In the genomic region with DNA sequence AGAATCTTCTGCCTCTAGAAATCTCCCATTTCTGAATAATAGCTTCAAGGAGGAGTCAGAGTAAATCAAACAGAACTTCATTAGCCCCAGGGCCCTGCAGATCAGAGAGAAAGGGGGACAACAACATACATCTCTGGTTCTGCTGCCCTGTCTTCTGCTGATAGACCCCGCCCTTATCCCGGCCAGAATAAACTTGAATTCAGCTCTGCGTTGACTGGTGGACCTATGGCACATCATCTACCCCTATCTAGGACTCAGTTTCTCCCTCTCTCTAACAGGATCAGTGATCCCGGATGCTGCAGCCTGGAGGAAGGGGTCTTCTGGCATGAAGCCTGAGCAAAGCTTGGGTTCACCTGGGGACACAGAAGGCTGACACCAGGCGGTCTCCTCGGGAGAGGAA, we compare ENCODE assay signal across 8 mouse cellular contexts. TPM values are rescaled to one million over a fixed set of nuclear protein-coding genes. Genes with fewer than 3 reads are reported as not detected.
DNase-seq lines count a peak whose midpoint lies in the region; ATAC-seq and TF ChIP-seq lines count a peak whose summit lies in the region.

No protein-coding gene starts in this region.

- peak overlapping the region; percentile 68 for H3K4me3 ChIP-seq in heart, embryonic 16.5 days (ENCODE audit: low read length)
- H3K4me3 ChIP-seq in liver, embryonic 14.5 days (ENCODE audit: insufficient read depth in 1 of 2, low read depth in 2 of 2, low read length in 2 of 2) = peak overlapping the region in 1 of 2 experiments; percentile 66; a peak in 2 of 4 replicates

- TF ChIP-seq EP300 in liver, embryonic 14.5 days (IDR thresholded peaks at IDR 0.05; ENCODE audit: low read depth) = no peak

- peak overlapping the region; percentile 100 for H3K4me2 ChIP-seq in heart, embryonic 16.5 days (ENCODE audit: low read depth, low read length)
- peak overlapping the region; percentile 98 for H3K4me2 ChIP-seq in liver, embryonic 14.5 days (ENCODE audit: low read depth)

- DNase-seq in heart, adult 11 months = peak; percentile 88
- DNase-seq in heart, adult 9 months (ENCODE audit: low spot score in 2 of 2) = no peak
- DNase-seq in liver, embryonic 14.5 days (ENCODE audit: low read depth in 3 of 3, low spot score in 3 of 3) = peak in 1 of 3 experiments; percentile 20
- no peak for DNase-seq in cerebellum, adult 18-20 months
- no peak for DNase-seq in right cerebral cortex, postnatal 36 days (ENCODE audit: low spot score in 2 of 2)
- DNase-seq in layer of hippocampus, postnatal 10 days (ENCODE audit: low spot score in 2 of 2) = no peak

- peaks cover 21% of the 10 kb centered on the region for H3K4me1 ChIP-seq in heart, embryonic 16.5 days (ENCODE audit: control insufficient read depth, insufficient read depth, low read length)
- peaks cover 8% of the 10 kb centered on the region in 2 experiments for H3K4me1 ChIP-seq in liver, embryonic 14.5 days (replicated peaks; ENCODE audit: control insufficient read depth in 2 of 2, insufficient read depth in 2 of 2, low read length in 1 of 2)

- H3K9me3 ChIP-seq in heart, embryonic 16.5 days (replicated peaks; ENCODE audit: control insufficient read depth, low read length) = no peaks in the 10 kb centered on the region
- H3K9me3 ChIP-seq in liver, embryonic 14.5 days (ENCODE audit: control insufficient read depth, low read length) = no peaks in the 10 kb centered on the region

- no peak for TF ChIP-seq CTCF in liver, embryonic 14.5 days (IDR thresholded peaks at IDR 0.05; ENCODE audit: low read depth)

- peaks cover 20% of the 10 kb centered on the region for H3K27me3 ChIP-seq in heart, embryonic 16.5 days (ENCODE audit: control insufficient read depth, insufficient read depth, low read length)
- H3K27me3 ChIP-seq in liver, embryonic 14.5 days (ENCODE audit: control insufficient read depth, insufficient read depth, low read length) = peaks cover 19% of the 10 kb centered on the region

- peak; percentile 19 for ATAC-seq in CD4-positive, CD25-positive, alpha-beta regulatory T cell, adult 4 months
- no peak for ATAC-seq in heart, embryonic 16.5 days (replicated peaks; ENCODE audit: extremely low read depth, insufficient read depth, low FRiP score)
- peak; percentile 70; the same call in 1 of the 2 replicates for ATAC-seq in liver, embryonic 14.5 days (ENCODE audit: insufficient read depth)

- H3K9ac ChIP-seq in heart, embryonic 16.5 days (ENCODE audit: low read length) = peak overlapping the region; percentile 79
- no peak overlapping the region; the same call in 1 of the 2 replicates for H3K9ac ChIP-seq in liver, embryonic 14.5 days (replicated peaks)

- no peak overlapping the region for H3K27ac ChIP-seq in heart, embryonic 16.5 days (ENCODE audit: low read length)
- H3K27ac ChIP-seq in liver, embryonic 14.5 days = no peak overlapping the region

- no peaks in the 10 kb centered on the region for H3K36me3 ChIP-seq in heart, embryonic 16.5 days (ENCODE audit: control insufficient read depth, insufficient read depth)
- H3K36me3 ChIP-seq in liver, embryonic 14.5 days (replicated peaks; ENCODE audit: control insufficient read depth, insufficient read depth, low read depth) = no peaks in the 10 kb centered on the region

- 28% methylated on average over 6 of the region's 6 CpGs for WGBS in heart, embryonic 16.5 days
- WGBS in liver, embryonic 14.5 days (ENCODE audit: insufficient replicate concordance) = 15% methylated on average over 6 of the region's 6 CpGs

RNA-seq across cellular contexts. Expression of a gene that starts 17.8 kb away (rescaled TPM):
- polyA plus RNA-seq in CD4-positive, CD25-positive, alpha-beta regulatory T cell, adult 4 months (2017; shearing (Covaris generic)) = not detected
- polyA plus RNA-seq in heart, embryonic 16.5 days (2015; fragmentation: Nextera tagmentation; extraction: Ambion mirVana) = 0.85 and 1.0 TPM in 2 replicates
- 0.06 and 0.10 TPM in 2 replicates for polyA plus RNA-seq in liver, embryonic 14.5 days (2012; rRNA removed)
- 0.08 TPM in 1 of 2 replicates, not detected in the other for polyA plus RNA-seq in liver, embryonic 14.5 days (2014; fragmentation: Nextera tagmentation; extraction: Ambion mirVana)
- 1 to 10 TPM; 8.8 TPM for total RNA-seq in layer of hippocampus, postnatal 10 days (2021)
